Mouse (Mus musculus): ENCODE data around the gene Dgkg. TPM values are rescaled to one million over a fixed set of nuclear protein-coding genes. Genes with fewer than 3 reads are reported as not detected.

Gene Dgkg
- polyA plus RNA-seq, 1 experiment = 2.3 TPM

DNA sequence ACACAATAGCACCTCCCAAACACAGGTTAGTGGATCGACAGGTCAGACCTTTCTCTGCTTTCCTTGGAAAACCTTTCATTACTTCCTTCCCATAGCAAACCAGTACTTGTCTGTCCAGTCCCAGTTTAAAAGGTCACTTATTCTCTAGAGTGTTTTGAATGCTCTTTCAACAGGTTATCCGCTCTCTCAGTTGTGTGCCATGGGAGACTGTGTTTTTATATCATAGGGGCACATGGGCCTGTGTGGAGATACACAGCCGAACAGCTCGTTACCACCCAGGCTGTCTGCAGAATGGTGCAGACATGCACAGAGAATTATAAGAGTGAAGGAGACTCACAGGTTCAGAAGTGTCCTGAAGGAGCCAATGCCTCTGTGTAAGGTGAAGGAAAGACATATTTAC is 26.7 kb downstream of the Dgkg start:
- no peaks in the 10 kb centered on the region for H3K4me1 ChIP-seq (ENCODE audit: control insufficient read depth, insufficient read depth, low read length)
- no peak overlapping the region for H3K27ac ChIP-seq (ENCODE audit: insufficient read depth, low read depth, low read length)
- H3K4me3 ChIP-seq (ENCODE audit: insufficient read depth, low read length) = no peak overlapping the region
- TF ChIP-seq CTCF (IDR thresholded peaks at IDR 0.05; ENCODE audit: low read depth, low read length) (no peak), POLR2A (IDR thresholded peaks at IDR 0.05; ENCODE audit: borderline replicate concordance, low read depth, low read length) (no peak)

DNA sequence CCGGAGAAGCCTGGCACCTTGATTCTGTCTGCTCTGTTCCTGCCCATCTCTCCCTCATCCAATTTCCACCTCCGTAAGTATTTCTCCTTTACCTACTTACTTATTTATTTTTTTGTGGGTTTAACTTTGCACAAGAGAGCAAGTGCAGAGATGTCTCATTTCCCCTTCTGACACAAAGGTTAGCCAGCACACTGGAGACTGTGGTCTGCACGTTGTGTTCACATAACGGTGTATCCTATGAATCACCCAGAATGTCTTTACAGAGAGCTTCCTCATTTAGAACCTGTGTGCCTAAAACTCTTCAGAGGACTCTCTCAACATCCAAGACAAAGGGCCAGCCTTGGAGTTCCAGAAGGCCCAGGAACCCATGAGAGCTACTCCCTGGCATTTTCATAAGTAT is 27.1 kb downstream of the Dgkg start:
- TF ChIP-seq CTCF (IDR thresholded peaks at IDR 0.05; ENCODE audit: low read depth, low read length) (no peak), POLR2A (IDR thresholded peaks at IDR 0.05; ENCODE audit: borderline replicate concordance, low read depth, low read length) (no peak)
- Histone ChIP-seq H3K4me1 (ENCODE audit: control insufficient read depth, insufficient read depth, low read length) (no peaks in the 10 kb centered on the region), H3K4me3 (ENCODE audit: insufficient read depth, low read length) (no peak overlapping the region), H3K27ac (ENCODE audit: insufficient read depth, low read depth, low read length) (no peak overlapping the region)

DNA sequence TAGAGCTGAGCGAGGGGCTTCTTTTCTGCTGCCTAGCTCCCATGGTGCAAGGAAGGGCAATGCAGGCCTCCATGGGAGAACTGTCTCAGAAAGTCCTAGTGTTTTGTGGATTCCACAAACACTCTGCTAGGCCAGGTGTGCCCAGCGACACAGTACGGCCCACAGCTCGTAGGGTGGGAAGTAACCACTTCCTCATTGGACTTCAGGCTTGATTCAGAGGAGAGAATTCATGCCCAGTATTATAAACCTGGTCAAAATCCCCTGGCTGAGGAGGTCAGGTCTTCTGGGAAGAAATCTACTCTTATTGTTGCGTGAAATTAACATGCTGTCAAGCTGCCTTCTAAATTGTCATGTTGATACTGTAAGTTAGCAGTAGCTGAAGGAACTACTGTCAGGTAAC is 31.0 kb downstream of the Dgkg start:
- H3K4me3 ChIP-seq (ENCODE audit: insufficient read depth, low read length) = no peak overlapping the region
- H3K27ac ChIP-seq (ENCODE audit: insufficient read depth, low read depth, low read length) = no peak overlapping the region
- H3K4me1 ChIP-seq (ENCODE audit: control insufficient read depth, insufficient read depth, low read length) = no peaks in the 10 kb centered on the region
- TF ChIP-seq CTCF (IDR thresholded peaks at IDR 0.05; ENCODE audit: low read depth, low read length) (no peak), POLR2A (IDR thresholded peaks at IDR 0.05; ENCODE audit: borderline replicate concordance, low read depth, low read length) (no peak)

DNA sequence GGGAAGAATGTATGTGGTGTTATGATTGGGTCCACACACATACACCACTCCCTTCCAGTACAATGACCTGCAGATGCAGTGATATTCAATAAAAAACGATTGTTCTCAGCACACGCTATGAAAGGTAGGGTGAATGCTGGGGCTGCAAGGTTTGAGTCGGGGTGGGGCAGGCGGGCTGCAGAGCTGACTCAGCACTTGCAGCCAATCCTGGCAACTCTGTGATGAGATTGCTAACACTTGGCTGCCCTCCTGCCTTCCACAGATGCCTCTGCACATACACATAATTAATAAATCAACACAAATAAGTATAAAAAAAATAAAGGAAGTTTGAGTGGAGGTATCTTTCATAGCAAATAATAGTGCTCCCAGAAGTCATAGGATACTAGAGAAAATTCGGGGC is 31.6 kb downstream of the Dgkg start:
- no peak overlapping the region for H3K4me3 ChIP-seq (ENCODE audit: insufficient read depth, low read length)
- no peak for TF ChIP-seq POLR2A (IDR thresholded peaks at IDR 0.05; ENCODE audit: borderline replicate concordance, low read depth, low read length)
- TF ChIP-seq CTCF (IDR thresholded peaks at IDR 0.05; ENCODE audit: low read depth, low read length) = no peak
- no peaks in the 10 kb centered on the region for H3K4me1 ChIP-seq (ENCODE audit: control insufficient read depth, insufficient read depth, low read length)
- no peak overlapping the region for H3K27ac ChIP-seq (ENCODE audit: insufficient read depth, low read depth, low read length)

DNA sequence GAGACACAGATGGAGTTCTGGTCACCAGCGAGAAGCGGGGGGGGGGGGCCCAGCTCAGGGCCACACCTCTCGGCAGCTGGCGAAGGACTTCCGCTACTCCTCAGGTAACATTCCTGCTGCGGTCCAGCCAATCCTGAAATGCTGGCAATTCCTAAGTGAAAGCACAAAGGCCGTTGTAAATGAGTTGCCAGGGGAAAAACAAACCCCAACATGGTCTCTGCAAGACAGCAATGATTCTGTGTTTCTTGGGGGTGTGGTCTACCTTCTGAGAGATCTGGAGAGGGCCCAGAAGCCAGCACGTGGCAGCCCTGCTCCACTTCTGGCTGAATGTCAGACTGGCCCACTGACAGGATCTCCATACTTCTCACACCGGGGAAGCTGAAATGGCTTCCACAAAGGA is 34.7 kb downstream of the Dgkg start:
- no peak overlapping the region for H3K4me3 ChIP-seq (ENCODE audit: insufficient read depth, low read length)
- TF ChIP-seq POLR2A (IDR thresholded peaks at IDR 0.05; ENCODE audit: borderline replicate concordance, low read depth, low read length) (no peak), CTCF (IDR thresholded peaks at IDR 0.05; ENCODE audit: low read depth, low read length) (no peak)
- no peak overlapping the region for H3K27ac ChIP-seq (ENCODE audit: insufficient read depth, low read depth, low read length)
- H3K4me1 ChIP-seq (ENCODE audit: control insufficient read depth, insufficient read depth, low read length) = peaks cover 2% of the 10 kb centered on the region; the same call in 1 of the 2 replicates

DNA sequence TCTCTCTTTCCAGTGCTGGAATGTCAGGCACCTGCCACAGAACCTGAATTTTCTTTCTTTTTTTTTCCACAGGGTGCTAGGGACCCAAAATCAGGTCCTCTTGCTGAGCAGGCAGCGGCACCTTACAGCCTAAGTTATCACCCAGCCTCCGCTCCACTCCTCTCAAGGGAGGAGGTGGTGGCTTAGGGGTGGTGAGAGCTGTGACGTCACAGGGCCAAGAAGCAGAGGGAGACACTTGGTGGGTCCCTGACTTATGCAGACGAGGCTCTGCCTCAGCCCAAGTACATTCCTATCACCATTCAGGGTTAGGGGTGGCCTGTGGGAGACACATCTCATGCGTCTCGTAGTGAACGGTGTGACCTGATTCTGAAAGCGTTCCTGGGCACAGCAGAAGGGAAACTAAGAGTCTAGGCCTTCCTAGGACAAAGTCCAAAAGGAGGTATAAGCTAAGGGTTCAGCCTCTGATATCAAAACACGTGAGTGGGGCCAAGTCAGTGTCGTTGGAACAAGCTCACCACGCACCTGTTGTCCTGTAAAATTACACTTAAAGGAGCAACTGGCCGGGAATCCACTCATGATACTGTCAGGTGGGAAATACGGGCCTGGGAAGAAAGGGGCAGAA is 35.6 kb downstream of the Dgkg start:
- peaks cover 2% of the 10 kb centered on the region; the same call in 1 of the 2 replicates for H3K4me1 ChIP-seq (ENCODE audit: control insufficient read depth, insufficient read depth, low read length)
- no peak overlapping the region for H3K4me3 ChIP-seq (ENCODE audit: insufficient read depth, low read length)
- TF ChIP-seq CTCF (IDR thresholded peaks at IDR 0.05; ENCODE audit: low read depth, low read length) (no peak), POLR2A (IDR thresholded peaks at IDR 0.05; ENCODE audit: borderline replicate concordance, low read depth, low read length) (no peak)
- H3K27ac ChIP-seq (ENCODE audit: insufficient read depth, low read depth, low read length) = no peak overlapping the region

DNA sequence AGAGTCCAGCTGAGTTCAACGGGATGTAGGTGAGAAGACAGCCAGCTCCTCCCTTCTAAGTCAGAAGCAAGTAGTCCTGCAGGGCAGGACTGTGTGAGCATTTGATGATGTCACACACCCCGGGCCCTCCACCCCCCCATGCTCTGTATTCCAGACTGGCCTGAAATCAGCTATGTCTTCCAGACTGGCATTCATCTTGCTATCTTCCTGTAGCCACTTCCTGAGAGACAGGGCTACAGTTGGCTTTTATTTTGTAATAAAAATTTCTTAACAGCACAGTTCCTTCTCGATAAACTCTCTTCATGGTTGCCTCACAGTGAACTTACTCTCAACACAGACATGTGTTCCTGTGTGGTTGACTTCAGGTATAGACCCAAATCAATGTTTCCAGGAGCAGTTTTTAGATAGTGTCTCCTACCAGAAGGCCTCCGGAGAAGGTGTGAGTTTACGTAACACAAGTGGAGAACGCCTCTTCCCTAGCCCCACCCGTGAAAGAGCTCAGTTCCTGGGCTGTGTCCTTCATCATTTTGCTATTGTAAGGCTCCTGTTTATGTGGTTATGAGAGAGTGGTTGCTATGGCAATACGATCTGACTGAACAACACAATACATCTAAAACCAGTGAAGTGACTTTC is 38.5 kb downstream of the Dgkg start:
- no peak overlapping the region for H3K27ac ChIP-seq (ENCODE audit: insufficient read depth, low read depth, low read length)
- H3K4me3 ChIP-seq (ENCODE audit: insufficient read depth, low read length) = no peak overlapping the region
- H3K4me1 ChIP-seq (ENCODE audit: control insufficient read depth, insufficient read depth, low read length) = peaks cover 5% of the 10 kb centered on the region; the same call in 1 of the 2 replicates
- TF ChIP-seq CTCF (IDR thresholded peaks at IDR 0.05; ENCODE audit: low read depth, low read length) (no peak), POLR2A (IDR thresholded peaks at IDR 0.05; ENCODE audit: borderline replicate concordance, low read depth, low read length) (no peak)

DNA sequence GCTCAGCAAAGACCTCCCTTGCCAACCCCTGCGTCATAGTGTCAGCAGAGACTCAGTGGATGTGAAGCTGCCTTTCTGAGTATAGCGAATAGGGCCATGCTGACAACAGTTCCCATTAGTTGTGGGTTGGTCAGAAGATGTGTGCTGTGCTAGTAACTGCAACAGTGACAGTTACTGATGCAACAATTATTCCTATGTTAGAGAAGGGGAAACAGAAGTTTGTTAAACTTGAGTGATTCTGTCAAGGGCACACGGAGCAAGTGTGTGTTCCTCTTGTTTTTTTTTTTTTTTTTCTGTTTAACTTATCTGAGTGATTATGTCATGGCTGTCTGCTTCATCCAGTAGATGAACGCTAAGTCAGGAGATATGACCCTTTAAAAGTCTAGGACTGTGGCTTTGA is 41.2 kb downstream of the Dgkg start:
- H3K27ac ChIP-seq (ENCODE audit: insufficient read depth, low read depth, low read length) = no peak overlapping the region
- no peak overlapping the region for H3K4me3 ChIP-seq (ENCODE audit: insufficient read depth, low read length)
- peaks cover 5% of the 10 kb centered on the region; the same call in 1 of the 2 replicates for H3K4me1 ChIP-seq (ENCODE audit: control insufficient read depth, insufficient read depth, low read length)
- TF ChIP-seq CTCF (IDR thresholded peaks at IDR 0.05; ENCODE audit: low read depth, low read length) (no peak), POLR2A (IDR thresholded peaks at IDR 0.05; ENCODE audit: borderline replicate concordance, low read depth, low read length) (no peak)

DNA sequence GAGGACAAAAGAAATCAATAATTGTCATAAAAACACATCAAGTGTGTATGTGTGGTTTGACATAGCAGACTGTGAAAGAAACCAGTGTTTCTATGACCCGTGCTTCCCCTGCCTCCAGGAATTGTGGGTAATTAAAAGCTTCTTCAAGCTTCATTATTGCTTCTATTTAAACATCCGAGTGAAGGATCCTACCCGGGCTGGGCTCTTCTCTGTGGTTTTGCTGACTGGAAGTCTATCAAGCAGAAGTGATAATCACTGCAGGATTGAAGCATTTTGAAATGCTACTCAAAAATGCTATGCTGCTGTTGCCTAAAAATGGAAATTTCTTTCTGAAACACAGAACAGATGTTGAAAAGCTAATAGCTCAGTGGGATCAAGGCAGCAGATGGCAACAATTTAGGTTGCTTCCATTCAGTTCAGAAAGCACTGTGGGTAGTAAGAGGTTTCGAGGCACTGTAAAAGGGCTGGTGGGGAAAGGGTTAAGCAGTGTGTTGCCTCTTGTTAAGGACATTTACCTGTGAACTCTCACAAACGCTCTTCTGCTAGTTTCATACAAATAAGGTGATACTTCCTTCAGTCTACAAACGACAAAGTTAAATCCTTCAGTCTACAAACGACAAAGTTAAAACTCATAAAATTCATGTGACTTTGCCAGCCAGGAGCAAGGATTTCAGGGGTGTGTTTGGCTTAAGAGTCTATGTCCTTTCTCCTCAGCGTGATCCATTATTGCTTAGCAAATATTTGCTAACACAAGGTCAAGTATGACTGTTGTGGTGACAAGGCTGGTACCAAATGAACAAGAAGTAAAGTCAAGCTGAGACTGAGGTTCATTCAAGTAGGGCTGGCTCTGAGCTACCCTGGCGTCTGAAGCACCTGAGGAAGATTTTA is 43.6 kb downstream of the Dgkg start:
- H3K27ac ChIP-seq (ENCODE audit: insufficient read depth, low read depth, low read length) = no peak overlapping the region
- no peak for TF ChIP-seq POLR2A (IDR thresholded peaks at IDR 0.05; ENCODE audit: borderline replicate concordance, low read depth, low read length)
- TF ChIP-seq CTCF (IDR thresholded peaks at IDR 0.05; ENCODE audit: low read depth, low read length) = no peak
- no peak overlapping the region for H3K4me3 ChIP-seq (ENCODE audit: insufficient read depth, low read length)
- peaks cover 3% of the 10 kb centered on the region; the same call in 1 of the 2 replicates for H3K4me1 ChIP-seq (ENCODE audit: control insufficient read depth, insufficient read depth, low read length)

DNA sequence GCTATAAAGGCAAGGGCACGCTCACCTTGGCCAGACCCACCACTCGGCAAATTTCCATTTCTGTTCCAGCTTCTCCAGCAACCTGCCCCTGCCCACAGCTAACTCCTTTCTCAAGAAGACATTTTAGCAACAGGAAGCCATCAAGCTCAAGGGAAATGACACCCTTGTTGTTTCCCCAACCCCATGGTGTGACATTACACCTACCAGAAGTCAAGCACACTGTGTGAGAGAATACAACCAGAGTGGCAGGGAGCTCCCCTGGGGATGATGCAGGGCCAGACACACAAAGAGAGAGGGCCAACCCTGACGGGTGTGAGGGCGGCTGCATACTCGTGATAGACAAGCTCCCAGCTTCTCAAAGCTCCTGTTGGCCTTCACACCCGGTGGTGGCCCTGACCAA is 49.0 kb downstream of the Dgkg start:
- no peaks in the 10 kb centered on the region for H3K4me1 ChIP-seq (ENCODE audit: control insufficient read depth, insufficient read depth, low read length)
- H3K27ac ChIP-seq (ENCODE audit: insufficient read depth, low read depth, low read length) = no peak overlapping the region
- H3K4me3 ChIP-seq (ENCODE audit: insufficient read depth, low read length) = no peak overlapping the region
- TF ChIP-seq CTCF (IDR thresholded peaks at IDR 0.05; ENCODE audit: low read depth, low read length) (no peak), POLR2A (IDR thresholded peaks at IDR 0.05; ENCODE audit: borderline replicate concordance, low read depth, low read length) (no peak)
